Mouse (Mus musculus): ENCODE data around the gene Dbf4. TPM values are rescaled to one million over a fixed set of nuclear protein-coding genes. Genes with fewer than 3 reads are reported as not detected.
A peak's percentile ranks its signal among the peaks of the same experiment; 100 is the strongest.

Gene Dbf4
- total and polyA plus RNA-seq, 2 experiments from 2014 or later = 8.3 to 13.3 TPM

DNA sequence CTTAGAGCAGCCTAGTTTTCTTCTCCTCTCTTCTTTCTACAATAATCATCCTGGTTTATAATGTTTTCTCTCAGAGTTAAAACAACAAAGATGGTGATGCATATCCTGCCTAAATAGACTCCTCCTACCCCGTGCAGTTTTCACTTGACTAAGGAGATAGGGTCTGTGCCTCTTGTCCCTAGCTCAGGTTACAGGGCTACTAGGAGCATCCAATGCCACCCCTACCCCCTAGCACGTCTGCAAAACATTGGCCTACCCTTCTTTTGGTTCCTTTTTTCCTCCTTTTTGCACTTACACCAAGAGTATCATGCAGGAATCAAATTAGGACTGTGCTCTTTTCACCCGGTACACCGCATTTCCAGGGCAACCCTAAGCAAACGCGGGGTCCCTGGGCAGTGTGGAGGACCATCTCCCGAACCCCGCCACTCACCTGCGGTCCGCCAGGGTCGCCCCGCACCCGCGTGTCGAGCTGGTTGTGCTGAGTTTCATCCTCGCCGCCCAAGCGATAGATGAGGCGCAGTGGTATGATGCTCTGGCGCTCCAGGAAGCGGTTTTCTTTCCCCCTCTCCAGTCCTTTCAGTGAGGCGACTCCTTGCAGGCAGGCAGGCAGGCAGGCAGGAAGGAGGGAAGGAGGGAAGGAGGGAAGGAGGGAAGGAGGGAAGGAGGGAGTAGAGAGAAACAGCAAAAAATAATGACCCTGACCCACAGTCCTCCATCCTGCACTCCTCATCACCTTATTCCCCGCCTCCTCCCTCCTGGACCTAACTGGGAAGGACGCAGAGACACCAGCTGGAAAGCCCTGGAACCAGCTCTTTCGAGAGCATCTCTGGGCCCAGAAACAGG lies 55.5 kb downstream of the Dbf4 start:
- peak; percentile 7; the same call in 1 of the 2 replicates for TF ChIP-seq CTCF (IDR thresholded peaks at IDR 0.05; ENCODE audit: low read depth)
- DNase-seq = peak; percentile 65
- peak; percentile 44 for ATAC-seq
- H3K9ac ChIP-seq = peak overlapping the region; percentile 71
- H3K36me3 ChIP-seq (ENCODE audit: insufficient read depth) = no peaks in the 10 kb centered on the region
- under 1% methylated on average over 25 of the region's 25 CpGs for WGBS
- H3K27me3 ChIP-seq (ENCODE audit: insufficient read depth, low read length) = no peaks in the 10 kb centered on the region
- peak overlapping the region; percentile 69 for H3K4me2 ChIP-seq (ENCODE audit: low read depth)
- H3K9me3 ChIP-seq (ENCODE audit: low read length) = no peaks in the 10 kb centered on the region
- H3K27ac ChIP-seq (ENCODE audit: low read depth, low read length) = peak overlapping the region; percentile 76
- peaks cover 8% of the 10 kb centered on the region; the same call in 1 of the 2 replicates for H3K4me1 ChIP-seq (ENCODE audit: insufficient read depth)
- peak overlapping the region; percentile 54 for H3K4me3 ChIP-seq (ENCODE audit: low read depth, low read length)

DNA sequence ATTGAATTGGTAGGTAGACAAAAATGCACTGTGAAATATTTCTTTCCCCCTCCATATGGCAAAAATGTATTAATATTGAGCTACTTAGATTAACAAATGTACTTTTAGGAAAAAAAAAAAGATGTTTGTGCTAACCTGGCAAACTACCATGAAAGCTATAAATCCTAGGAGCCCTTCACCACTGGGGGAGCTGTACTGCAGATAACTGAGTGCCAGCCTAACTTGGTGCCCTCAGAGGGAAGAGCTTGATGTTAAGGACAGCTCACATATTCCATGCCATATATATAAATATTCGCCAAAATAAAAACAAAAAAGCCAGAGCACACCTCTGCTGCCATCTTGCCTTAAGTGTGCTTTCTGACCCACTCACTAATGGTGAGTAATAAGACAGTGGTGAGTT lies 60.2 kb downstream of the Dbf4 start:
- H3K4me1 ChIP-seq (ENCODE audit: insufficient read depth) = peaks cover 8% of the 10 kb centered on the region; the same call in 1 of the 2 replicates
- peak; percentile 63 for TF ChIP-seq CTCF (IDR thresholded peaks at IDR 0.05; ENCODE audit: low read depth)
- ATAC-seq (no peak), DNase-seq (peak; percentile 49)
- 80% methylated on average over 1 of the region's 1 CpGs for WGBS
- 0 out of 2 replicates have a peak, but pooled peaks cover 4% of the 10 kb centered on the region for H3K36me3 ChIP-seq (ENCODE audit: insufficient read depth)
- H3K9ac ChIP-seq = no peak overlapping the region
- no peak overlapping the region for H3K27ac ChIP-seq (ENCODE audit: low read depth, low read length)
- no peak overlapping the region for H3K4me3 ChIP-seq (ENCODE audit: low read depth, low read length)
- no peaks in the 10 kb centered on the region for H3K9me3 ChIP-seq (ENCODE audit: low read length)
- no peak overlapping the region for H3K4me2 ChIP-seq (ENCODE audit: low read depth)
- H3K27me3 ChIP-seq (ENCODE audit: insufficient read depth, low read length) = no peaks in the 10 kb centered on the region

GRCm38 (mm10) chr5:8357677-8358076 lies 64.8 kb downstream of the Dbf4 start:
- ATAC-seq = no peak
- WGBS = 65% methylated on average over 8 of the region's 8 CpGs
- no peak overlapping the region for H3K4me2 ChIP-seq (ENCODE audit: low read depth)

GRCm38 (mm10) chr5:8356885-8357651 lies 65.4 kb downstream of the Dbf4 start:
- DNase-seq = no peak
- ATAC-seq = peak; percentile 49; the same call in 1 of the 2 replicates
- 49% methylated on average over 13 of the region's 13 CpGs for WGBS
- Histone ChIP-seq H3K27ac (ENCODE audit: low read depth, low read length) (no peak overlapping the region), H3K36me3 (ENCODE audit: insufficient read depth) (0 out of 2 replicates have a peak, but pooled peaks cover 4% of the 10 kb centered on the region), H3K9me3 (ENCODE audit: low read length) (no peaks in the 10 kb centered on the region), H3K4me1 (ENCODE audit: insufficient read depth) (no peaks in the 10 kb centered on the region), H3K9ac (no peak overlapping the region), H3K4me3 (ENCODE audit: low read depth, low read length) (no peak overlapping the region), H3K4me2 (ENCODE audit: low read depth) (no peak overlapping the region), H3K27me3 (ENCODE audit: insufficient read depth, low read length) (no peaks in the 10 kb centered on the region)
- TF ChIP-seq CTCF (IDR thresholded peaks at IDR 0.05; ENCODE audit: low read depth) = no peak

More at GRCm38 (mm10) chr5:8357677-8358076, 64.8 kb downstream of the Dbf4 start:
- no peak overlapping the region for H3K4me3 ChIP-seq (ENCODE audit: low read depth, low read length)
- H3K9me3 ChIP-seq (ENCODE audit: low read length) = no peaks in the 10 kb centered on the region
- no peaks in the 10 kb centered on the region for H3K27me3 ChIP-seq (ENCODE audit: insufficient read depth, low read length)
- H3K9ac ChIP-seq = no peak overlapping the region
- H3K27ac ChIP-seq (ENCODE audit: low read depth, low read length) = no peak overlapping the region
- no peaks in the 10 kb centered on the region for H3K4me1 ChIP-seq (ENCODE audit: insufficient read depth)
- H3K36me3 ChIP-seq (ENCODE audit: insufficient read depth) = 0 out of 2 replicates have a peak, but pooled peaks cover 4% of the 10 kb centered on the region
- DNase-seq = no peak
- no peak for TF ChIP-seq CTCF (IDR thresholded peaks at IDR 0.05; ENCODE audit: low read depth)

GRCm38 (mm10) chr5:8356326-8356725 lies 66.2 kb downstream of the Dbf4 start:
- TF ChIP-seq CTCF (IDR thresholded peaks at IDR 0.05; ENCODE audit: low read depth) = no peak
- Histone ChIP-seq H3K4me1 (ENCODE audit: insufficient read depth) (no peaks in the 10 kb centered on the region), H3K9ac (no peak overlapping the region), H3K4me2 (ENCODE audit: low read depth) (no peak overlapping the region), H3K27me3 (ENCODE audit: insufficient read depth, low read length) (no peaks in the 10 kb centered on the region), H3K9me3 (ENCODE audit: low read length) (no peaks in the 10 kb centered on the region), H3K4me3 (ENCODE audit: low read depth, low read length) (no peak overlapping the region), H3K27ac (ENCODE audit: low read depth, low read length) (no peak overlapping the region), H3K36me3 (ENCODE audit: insufficient read depth) (no peaks in the 10 kb centered on the region)
- DNase-seq = no peak
- 44% methylated on average over 2 of the region's 2 CpGs for WGBS
- peak; percentile 60 for ATAC-seq

- no peak for TF ChIP-seq CTCF (IDR thresholded peaks at IDR 0.05; ENCODE audit: low read depth)
- ATAC-seq = no peak
- H3K36me3 ChIP-seq (ENCODE audit: insufficient read depth) = no peaks in the 10 kb centered on the region
- WGBS = 79% methylated on average over 10 of the region's 10 CpGs
- 0 out of 2 replicates have a peak, but pooled peaks cover 5% of the 10 kb centered on the region for H3K4me1 ChIP-seq (ENCODE audit: insufficient read depth)
- H3K9ac ChIP-seq = no peak overlapping the region
- no peaks in the 10 kb centered on the region for H3K27me3 ChIP-seq (ENCODE audit: insufficient read depth, low read length)
- H3K27ac ChIP-seq (ENCODE audit: low read depth, low read length) = no peak overlapping the region
- H3K4me2 ChIP-seq (ENCODE audit: low read depth) = no peak overlapping the region
- no peak overlapping the region for H3K4me3 ChIP-seq (ENCODE audit: low read depth, low read length)
- no peaks in the 10 kb centered on the region for H3K9me3 ChIP-seq (ENCODE audit: low read length)
- no peak for DNase-seq
These were observed 73.0 kb downstream of the Dbf4 start for GRCm38 (mm10) chr5:8349557-8349956.

Other genes starting within 250 kb of the Dbf4 start
- gene Adam22, start 54.6 kb downstream of the Dbf4 start, total RNA-seq (2014; rRNA removed) = 62.9 and 89.4 TPM in 2 replicates
- 27.0 and 36.6 TPM in 2 replicates for gene Adam22, start 54.6 kb downstream of the Dbf4 start, polyA plus RNA-seq (2015; fragmentation: Nextera tagmentation; extraction: Ambion mirVana)
- gene Slc25a40, start 134 bp upstream of the Dbf4 start, total RNA-seq (2014; rRNA removed) = 9.2 and 12.7 TPM in 2 replicates
- gene Slc25a40, start 134 bp upstream of the Dbf4 start, polyA plus RNA-seq (2015; fragmentation: Nextera tagmentation; extraction: Ambion mirVana) = 4.8 and 8.0 TPM in 2 replicates
- gene Rundc3b, start 200.2 kb upstream of the Dbf4 start, total RNA-seq (2014; rRNA removed) = 74.2 and 76.7 TPM in 2 replicates
- gene Rundc3b, start 200.2 kb upstream of the Dbf4 start, polyA plus RNA-seq (2015; fragmentation: Nextera tagmentation; extraction: Ambion mirVana) = 27.0 and 34.1 TPM in 2 replicates
- gene Abcb1a, start 237.4 kb upstream of the Dbf4 start, total RNA-seq (2014; rRNA removed) = 4.8 and 7.6 TPM in 2 replicates
- gene Abcb1a, start 237.4 kb upstream of the Dbf4 start, polyA plus RNA-seq (2015; fragmentation: Nextera tagmentation; extraction: Ambion mirVana) = 1.9 and 2.2 TPM in 2 replicates

Measured in forebrain, postnatal 0 days (tissue).